Mouse (Mus musculus): ENCODE measurements around the gene F7. TPM values are rescaled to one million over a fixed set of nuclear protein-coding genes. Genes with fewer than 3 reads are reported as not detected.
"Not testable (repeated sequence)": the region's sequence is repeated elsewhere in the genome, so short reads cannot be mapped to it uniquely, and the experiment has no call there.

Gene F7
- polyA plus RNA-seq, 1 experiment, result 0.30 TPM

DNA sequence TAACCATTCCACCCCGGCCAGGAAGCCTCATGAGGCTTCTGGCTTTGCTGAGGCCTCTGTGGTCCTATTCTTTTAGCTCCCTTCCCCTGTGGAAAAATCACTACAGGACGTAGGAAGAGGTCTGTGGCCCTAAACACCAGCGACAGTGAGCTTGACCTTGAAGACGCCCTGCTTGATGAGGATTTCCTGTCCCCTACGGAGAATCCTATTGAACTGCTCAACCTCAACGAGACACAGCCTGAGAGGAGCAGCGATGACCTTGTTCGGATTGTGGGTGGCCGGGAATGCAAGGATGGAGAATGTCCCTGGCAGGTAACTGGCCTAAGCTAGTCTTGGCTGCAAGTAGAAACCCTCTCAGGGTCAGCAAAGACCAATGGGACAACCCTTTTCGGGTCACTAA is 24.7 kb downstream of the F7 start:
- H3K27me3 ChIP-seq (ENCODE audit: control insufficient read depth, insufficient read depth, low read length), result no peaks in the 10 kb centered on the region
- no peaks in the 10 kb centered on the region for H3K4me1 ChIP-seq (ENCODE audit: control insufficient read depth, insufficient read depth, insufficient read length, low read length)
- no peak overlapping the region for H3K4me3 ChIP-seq (ENCODE audit: low read depth, low read length)
- H3K36me3 ChIP-seq (ENCODE audit: control insufficient read depth, insufficient read depth, low read length), result no peaks in the 10 kb centered on the region
- H3K27ac ChIP-seq (ENCODE audit: insufficient read depth, low read depth, low read length), result no peak overlapping the region
- TF ChIP-seq CTCF (IDR thresholded peaks at IDR 0.05; ENCODE audit: extremely low read depth, insufficient read length, insufficient replicate concordance, low read depth, low read length) (no peak), POLR2A (IDR thresholded peaks at IDR 0.05; ENCODE audit: low read depth, low read length) (no peak)
- 84% methylated on average over 10 of the region's 10 CpGs for WGBS

DNA sequence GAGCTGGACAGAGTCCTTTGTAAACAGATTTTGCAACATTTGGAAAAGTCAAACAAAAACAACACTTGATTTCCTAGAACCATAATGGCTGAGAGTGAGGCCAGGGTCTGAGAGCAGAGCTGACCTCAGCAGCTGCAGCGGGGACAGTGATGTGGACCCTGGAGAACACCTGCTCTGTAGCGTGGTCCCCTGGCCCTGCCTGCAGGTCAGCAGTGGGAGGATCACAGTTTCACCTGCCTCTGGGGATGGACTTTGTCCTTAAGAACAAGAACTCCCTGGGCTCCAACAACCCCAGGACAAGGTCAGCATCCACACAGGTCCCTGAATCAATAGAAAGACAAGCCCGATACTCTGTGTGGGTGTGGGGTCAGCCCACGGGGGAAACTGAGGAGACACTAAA is 31.5 kb downstream of the F7 start:
- Histone ChIP-seq H3K27me3 (ENCODE audit: control insufficient read depth, insufficient read depth, low read length) (no peaks in the 10 kb centered on the region), H3K4me3 (ENCODE audit: low read depth, low read length) (no peak overlapping the region), H3K36me3 (ENCODE audit: control insufficient read depth, insufficient read depth, low read length) (no peaks in the 10 kb centered on the region), H3K4me1 (ENCODE audit: control insufficient read depth, insufficient read depth, insufficient read length, low read length) (peaks cover 10% of the 10 kb centered on the region; the same call in 1 of the 2 replicates), H3K27ac (ENCODE audit: insufficient read depth, low read depth, low read length) (no peak overlapping the region)
- TF ChIP-seq POLR2A (IDR thresholded peaks at IDR 0.05; ENCODE audit: low read depth, low read length) (no peak), CTCF (IDR thresholded peaks at IDR 0.05; ENCODE audit: extremely low read depth, insufficient read length, insufficient replicate concordance, low read depth, low read length) (no peak)
- 39% methylated on average over 4 of the region's 4 CpGs for WGBS

DNA sequence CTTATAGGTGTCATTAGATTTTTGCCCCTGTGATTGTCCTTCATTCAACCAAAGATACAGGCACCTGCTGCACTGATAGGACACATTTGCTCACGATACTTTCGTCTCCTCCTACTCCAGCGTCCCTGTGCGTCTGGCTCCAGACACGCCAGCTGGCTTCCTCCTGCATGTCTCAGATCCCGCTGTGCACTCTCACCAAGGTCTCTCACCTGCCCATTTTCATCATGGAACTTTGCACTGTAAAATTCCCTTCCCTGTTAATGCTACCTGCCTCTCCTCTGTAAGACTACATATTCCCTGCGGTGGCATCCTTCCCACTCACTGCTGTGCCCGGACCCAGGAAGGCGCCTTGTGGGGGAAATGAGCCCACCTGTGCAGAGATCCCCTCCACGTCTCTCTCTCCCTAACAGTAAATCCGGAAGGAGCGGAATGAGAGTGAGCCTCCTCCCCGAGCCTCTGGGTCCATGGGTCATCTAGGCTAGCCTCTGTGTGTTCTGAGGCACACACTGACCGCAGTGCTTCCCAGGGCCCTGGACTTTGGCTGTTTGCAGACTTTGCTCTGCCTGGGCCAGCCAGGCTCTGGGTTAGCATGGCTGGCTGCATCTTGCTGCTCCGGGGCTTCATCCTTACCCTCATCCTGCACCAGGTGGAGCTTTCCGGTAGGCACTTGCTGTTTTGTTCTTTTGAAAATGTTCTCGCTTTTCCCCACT is 34.8 kb downstream of the F7 start, which contains the start of gene Proz:
TSS of gene Proz (plus strand) at position 474 of the 710 bp plus-strand sequence.
- Histone ChIP-seq H3K4me3 (ENCODE audit: low read depth, low read length) (peak within 1 kb of the TSS; percentile 54), H3K4me1 (ENCODE audit: control insufficient read depth, insufficient read depth, insufficient read length, low read length) (peaks cover 20% of the 10 kb centered on the region; the same call in 1 of the 2 replicates), H3K27ac (ENCODE audit: insufficient read depth, low read depth, low read length) (peak within 1 kb of the TSS; percentile 97), H3K36me3 (ENCODE audit: control insufficient read depth, insufficient read depth, low read length) (no peaks in the 10 kb centered on the region), H3K27me3 (ENCODE audit: control insufficient read depth, insufficient read depth, low read length) (no peaks in the 10 kb centered on the region)
- TF ChIP-seq POLR2A (IDR thresholded peaks at IDR 0.05; ENCODE audit: low read depth, low read length), result no peak
- no peak for TF ChIP-seq CTCF (IDR thresholded peaks at IDR 0.05; ENCODE audit: extremely low read depth, insufficient read length, insufficient replicate concordance, low read depth, low read length)
- 27% methylated on average over 17 of the region's 17 CpGs for WGBS

DNA sequence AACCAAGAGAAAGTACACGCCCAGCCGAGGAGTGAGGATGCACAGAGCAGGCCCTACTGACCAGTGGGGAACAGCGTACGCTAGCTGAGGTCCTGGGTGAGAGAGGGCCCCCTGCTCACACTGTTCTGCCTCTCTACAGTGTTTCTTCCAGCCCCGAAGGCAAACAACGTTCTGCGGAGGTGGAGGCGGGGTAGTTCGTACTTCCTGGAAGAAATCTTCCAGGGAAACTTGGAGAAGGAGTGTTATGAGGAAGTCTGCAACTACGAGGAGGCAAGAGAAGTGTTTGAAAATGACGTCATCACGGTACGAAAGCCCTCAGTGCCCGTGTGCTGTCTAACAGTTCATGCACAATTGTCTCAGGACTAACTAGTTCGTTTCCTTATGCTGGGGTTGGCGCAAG is 37.3 kb downstream of the F7 start:
- WGBS, result 40% methylated on average over 16 of the region's 16 CpGs
- TF ChIP-seq CTCF (IDR thresholded peaks at IDR 0.05; ENCODE audit: extremely low read depth, insufficient read length, insufficient replicate concordance, low read depth, low read length) (no peak), POLR2A (IDR thresholded peaks at IDR 0.05; ENCODE audit: low read depth, low read length) (no peak)
- no peaks in the 10 kb centered on the region for H3K36me3 ChIP-seq (ENCODE audit: control insufficient read depth, insufficient read depth, low read length)
- H3K27ac ChIP-seq (ENCODE audit: insufficient read depth, low read depth, low read length), result no peak overlapping the region
- H3K27me3 ChIP-seq (ENCODE audit: control insufficient read depth, insufficient read depth, low read length), result no peaks in the 10 kb centered on the region
- no peak overlapping the region for H3K4me3 ChIP-seq (ENCODE audit: low read depth, low read length)
- peaks cover 16% of the 10 kb centered on the region; the same call in 1 of the 2 replicates for H3K4me1 ChIP-seq (ENCODE audit: control insufficient read depth, insufficient read depth, insufficient read length, low read length)

DNA sequence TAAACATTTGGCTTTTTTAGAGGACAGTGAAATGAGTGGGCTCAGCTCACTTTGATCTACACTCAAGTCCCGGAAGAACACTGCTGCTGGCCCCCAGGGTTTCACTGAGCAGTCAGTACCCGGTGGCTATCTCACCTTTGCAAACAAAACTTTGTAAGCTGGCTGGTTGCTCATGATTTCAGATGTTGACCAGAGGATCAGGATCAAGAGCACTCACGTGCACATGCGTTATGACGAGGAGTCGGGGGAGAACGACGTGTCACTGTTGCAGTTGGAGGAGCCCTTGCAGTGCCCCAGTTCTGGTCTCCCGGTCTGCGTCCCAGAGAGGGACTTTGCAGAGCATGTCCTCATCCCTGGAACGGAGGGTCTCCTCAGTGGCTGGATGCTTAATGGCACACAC is 47.4 kb downstream of the F7 start:
- TF ChIP-seq POLR2A (IDR thresholded peaks at IDR 0.05; ENCODE audit: low read depth, low read length) (no peak), CTCF (IDR thresholded peaks at IDR 0.05; ENCODE audit: extremely low read depth, insufficient read length, insufficient replicate concordance, low read depth, low read length) (no peak)
- Histone ChIP-seq H3K4me3 (ENCODE audit: low read depth, low read length) (no peak overlapping the region), H3K4me1 (ENCODE audit: control insufficient read depth, insufficient read depth, insufficient read length, low read length) (no peaks in the 10 kb centered on the region), H3K36me3 (ENCODE audit: control insufficient read depth, insufficient read depth, low read length) (peaks cover 23% of the 10 kb centered on the region), H3K27me3 (ENCODE audit: control insufficient read depth, insufficient read depth, low read length) (no peaks in the 10 kb centered on the region), H3K27ac (ENCODE audit: insufficient read depth, low read depth, low read length) (no peak overlapping the region)
- 79% methylated on average over 11 of the region's 11 CpGs for WGBS

DNA sequence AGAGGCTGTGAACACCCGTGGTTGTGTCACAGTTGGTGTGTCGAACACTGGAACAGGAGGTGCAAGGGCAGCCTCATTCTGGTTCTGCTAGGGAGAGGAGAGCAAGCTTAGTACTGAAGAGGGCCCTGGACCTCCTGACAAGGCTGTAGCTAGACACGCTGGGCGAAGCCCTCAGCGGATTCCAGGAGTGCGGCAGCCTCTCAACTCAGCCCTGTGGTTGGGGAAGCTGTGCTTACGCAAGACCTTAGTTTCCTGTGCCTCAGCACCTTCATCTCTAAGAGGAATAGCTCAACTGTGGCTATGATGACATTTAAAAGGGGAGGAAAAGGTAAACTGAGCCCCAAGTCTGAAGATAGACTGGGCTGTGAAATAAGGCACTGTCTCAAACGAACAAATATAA is 49.2 kb downstream of the F7 start:
- H3K36me3 ChIP-seq (ENCODE audit: control insufficient read depth, insufficient read depth, low read length), result peaks cover 38% of the 10 kb centered on the region
- 92% methylated on average over 8 of the region's 8 CpGs for WGBS

DNA sequence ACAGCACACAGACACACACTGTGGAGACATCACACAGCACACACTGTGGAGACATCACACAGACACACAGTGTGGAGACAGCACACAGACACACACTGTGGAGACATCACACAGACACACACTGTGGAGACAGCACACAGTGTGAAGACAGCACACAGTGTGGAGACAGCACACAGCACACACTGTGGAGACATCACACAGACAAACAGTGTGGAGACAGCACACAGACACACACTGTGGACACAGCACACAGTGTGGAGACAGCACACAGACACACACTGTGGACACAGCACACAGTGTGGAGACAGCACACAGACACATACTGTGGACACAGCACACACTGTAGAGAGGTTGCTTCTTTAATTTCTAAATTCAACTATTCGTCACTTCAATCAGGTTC is 49.7 kb downstream of the F7 start:
- H3K36me3 ChIP-seq (ENCODE audit: control insufficient read depth, insufficient read depth, low read length), result peaks cover 44% of the 10 kb centered on the region
- H3K4me3 ChIP-seq (ENCODE audit: low read depth, low read length); H3K27ac ChIP-seq (ENCODE audit: insufficient read depth, low read depth, low read length); H3K4me1 ChIP-seq (ENCODE audit: control insufficient read depth, insufficient read depth, insufficient read length, low read length); H3K27me3 ChIP-seq (ENCODE audit: control insufficient read depth, insufficient read depth, low read length): not testable (repeated sequence)
- WGBS, result 94% methylated on average over 1 of the region's 1 CpGs

More for the DNA sequence above, 49.2 kb downstream of the F7 start:
- no peaks in the 10 kb centered on the region for H3K27me3 ChIP-seq (ENCODE audit: control insufficient read depth, insufficient read depth, low read length)
- no peak for TF ChIP-seq POLR2A (IDR thresholded peaks at IDR 0.05; ENCODE audit: low read depth, low read length)
- no peak for TF ChIP-seq CTCF (IDR thresholded peaks at IDR 0.05; ENCODE audit: extremely low read depth, insufficient read length, insufficient replicate concordance, low read depth, low read length)
- no peaks in the 10 kb centered on the region for H3K4me1 ChIP-seq (ENCODE audit: control insufficient read depth, insufficient read depth, insufficient read length, low read length)
- H3K4me3 ChIP-seq (ENCODE audit: low read depth, low read length), result no peak overlapping the region
- H3K27ac ChIP-seq (ENCODE audit: insufficient read depth, low read depth, low read length), result no peak overlapping the region

All from small intestine, adult 2 months (tissue).